Mouse (Mus musculus) fat pad, adult 2 months (tissue): ENCODE data around the gene Ccdc85c.

Experiments used
- DNase-seq: peaks from one replicate; pipeline ENCODE4 v3.0.0-alpha.2; 2011; ENCODE audit warnings: low read depth, low spot score; ENCODE audit errors: extremely low read depth

Ccdc85c gene

DNA sequence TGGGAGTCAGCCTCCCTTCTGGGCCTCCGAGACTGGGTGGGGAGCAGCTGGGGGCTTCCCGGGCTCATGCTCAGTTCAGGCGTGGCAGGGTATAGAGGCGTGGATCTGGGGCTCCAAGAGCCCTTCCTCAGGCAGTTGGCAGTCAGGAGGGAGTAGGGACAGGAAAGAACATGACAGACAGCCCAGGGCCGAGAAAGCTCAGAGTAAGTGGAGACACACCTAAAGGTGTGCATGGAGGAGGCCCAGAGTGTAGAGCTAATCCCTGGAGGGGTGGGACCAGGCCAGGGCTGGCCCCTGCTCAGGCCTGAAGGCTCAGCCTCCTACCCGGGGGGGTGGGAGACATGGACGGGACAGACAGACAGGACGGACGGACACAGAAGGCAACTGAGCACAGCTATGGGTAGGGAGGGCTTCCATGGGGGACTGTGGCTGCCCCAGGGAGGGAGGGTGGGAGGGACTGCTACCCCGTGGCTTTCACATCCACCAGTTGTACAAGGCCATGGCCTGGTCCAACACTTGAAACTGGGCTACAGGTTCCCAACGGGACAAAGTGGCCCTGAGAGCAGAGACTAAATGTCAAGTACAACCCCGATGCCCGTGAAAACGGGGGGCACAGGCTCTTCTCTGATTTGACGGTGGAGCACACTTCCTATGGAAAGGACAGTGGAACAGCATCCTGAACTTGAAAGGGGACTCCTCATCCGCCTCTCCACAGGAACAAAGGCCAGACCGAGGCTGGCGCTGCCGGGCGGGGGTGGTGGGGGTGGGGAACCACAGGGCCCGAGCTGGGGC, 55.2 kb downstream of the Ccdc85c start:
- no peak for DNase-seq

DNA sequence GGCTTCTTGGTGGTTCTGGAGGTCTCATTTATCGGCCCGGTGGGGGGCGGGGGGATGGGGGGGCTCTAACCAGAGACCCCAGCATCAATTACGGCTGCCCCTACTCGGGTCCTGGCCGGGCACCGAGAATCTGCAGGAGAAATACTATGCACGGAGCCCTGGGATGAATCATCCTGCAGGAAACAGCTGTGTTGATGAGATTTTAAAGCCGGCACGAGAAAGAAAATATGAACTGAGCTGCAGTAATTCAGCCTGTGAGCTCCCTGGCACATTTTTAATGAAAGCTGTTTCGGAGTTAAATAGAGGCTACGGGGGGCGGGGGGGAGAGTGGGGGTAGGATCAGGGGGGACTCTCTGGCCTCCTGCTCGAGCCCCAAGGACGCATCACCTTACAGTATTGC, 56.1 kb downstream of the Ccdc85c start:
- no peak for DNase-seq

DNA sequence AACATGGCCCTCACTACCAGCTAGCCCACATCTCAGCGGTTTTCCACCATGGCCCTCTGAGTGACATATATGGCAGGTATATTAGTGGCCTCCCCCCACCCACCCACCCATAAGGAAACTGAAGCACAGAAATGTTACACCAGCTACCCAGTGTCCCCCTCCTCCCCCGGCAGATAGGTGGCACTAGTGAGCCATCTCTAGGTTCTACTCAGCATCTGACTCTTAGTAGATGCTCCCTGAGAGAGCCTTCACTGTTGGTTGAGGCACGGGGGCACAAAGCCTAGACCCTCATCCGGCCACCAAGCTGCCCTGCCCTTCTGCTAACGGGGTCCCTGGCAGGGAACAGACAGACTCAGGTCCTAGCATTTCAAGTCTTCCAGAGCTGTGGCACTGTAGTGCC, 57.7 kb downstream of the Ccdc85c start:
- DNase-seq = no peak

DNA sequence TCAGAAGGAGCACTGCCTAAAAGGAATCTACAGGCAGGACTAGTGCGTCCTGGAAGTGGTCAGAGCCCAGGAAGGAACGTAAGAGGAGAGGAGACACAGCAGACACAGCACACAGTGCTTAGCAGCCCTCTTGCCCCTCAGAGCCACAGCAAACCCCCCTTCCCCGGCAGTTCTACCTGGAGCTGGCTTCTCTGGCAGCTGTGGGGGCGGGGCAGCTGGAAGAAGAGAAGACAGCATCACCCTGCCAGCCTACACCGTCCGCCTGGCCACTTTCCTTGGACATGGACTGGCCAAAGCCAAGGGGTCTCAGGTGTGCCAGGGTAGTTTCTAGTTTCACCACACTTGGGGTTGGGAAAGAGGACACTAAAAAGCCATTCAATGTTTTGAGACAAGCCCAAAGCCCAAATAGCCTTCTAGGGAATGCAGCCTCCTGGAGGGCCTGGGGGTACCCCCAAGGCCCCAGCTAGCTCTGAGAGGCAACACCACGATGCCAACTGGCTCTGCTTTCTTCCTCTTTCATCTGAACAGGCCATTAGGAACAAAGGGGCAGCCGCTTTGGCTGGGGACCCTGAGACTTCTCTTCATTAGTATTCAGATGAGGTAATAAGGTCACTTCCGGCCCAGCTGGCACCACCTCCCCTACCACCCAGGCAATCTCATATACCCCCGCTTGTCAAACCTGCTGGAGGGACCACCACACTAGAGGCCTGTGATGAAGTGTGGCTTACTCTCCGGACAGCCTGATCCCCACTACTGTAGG, 58.4 kb downstream of the Ccdc85c start:
- DNase-seq = no peak

DNA sequence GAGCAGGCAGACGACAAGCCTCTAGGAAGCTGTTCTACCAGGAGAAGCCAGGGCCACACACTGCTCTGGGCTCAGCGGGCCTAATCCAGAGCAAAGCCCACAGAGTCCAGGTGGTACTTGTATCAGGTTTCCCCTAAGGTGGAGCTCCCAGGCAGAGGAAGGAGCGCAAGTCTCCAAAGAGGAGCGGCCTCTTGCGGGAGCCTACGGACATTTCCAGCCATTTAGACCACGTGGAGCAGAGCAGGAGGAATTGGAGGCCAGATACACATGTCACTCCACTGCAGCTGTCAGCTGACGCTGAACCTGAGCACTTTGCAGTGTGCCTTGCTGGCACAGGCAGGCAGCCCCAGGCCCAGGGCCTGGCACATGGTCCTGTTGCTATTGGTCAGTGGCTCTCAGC, 60.1 kb downstream of the Ccdc85c start:
- DNase-seq = no peak

DNA sequence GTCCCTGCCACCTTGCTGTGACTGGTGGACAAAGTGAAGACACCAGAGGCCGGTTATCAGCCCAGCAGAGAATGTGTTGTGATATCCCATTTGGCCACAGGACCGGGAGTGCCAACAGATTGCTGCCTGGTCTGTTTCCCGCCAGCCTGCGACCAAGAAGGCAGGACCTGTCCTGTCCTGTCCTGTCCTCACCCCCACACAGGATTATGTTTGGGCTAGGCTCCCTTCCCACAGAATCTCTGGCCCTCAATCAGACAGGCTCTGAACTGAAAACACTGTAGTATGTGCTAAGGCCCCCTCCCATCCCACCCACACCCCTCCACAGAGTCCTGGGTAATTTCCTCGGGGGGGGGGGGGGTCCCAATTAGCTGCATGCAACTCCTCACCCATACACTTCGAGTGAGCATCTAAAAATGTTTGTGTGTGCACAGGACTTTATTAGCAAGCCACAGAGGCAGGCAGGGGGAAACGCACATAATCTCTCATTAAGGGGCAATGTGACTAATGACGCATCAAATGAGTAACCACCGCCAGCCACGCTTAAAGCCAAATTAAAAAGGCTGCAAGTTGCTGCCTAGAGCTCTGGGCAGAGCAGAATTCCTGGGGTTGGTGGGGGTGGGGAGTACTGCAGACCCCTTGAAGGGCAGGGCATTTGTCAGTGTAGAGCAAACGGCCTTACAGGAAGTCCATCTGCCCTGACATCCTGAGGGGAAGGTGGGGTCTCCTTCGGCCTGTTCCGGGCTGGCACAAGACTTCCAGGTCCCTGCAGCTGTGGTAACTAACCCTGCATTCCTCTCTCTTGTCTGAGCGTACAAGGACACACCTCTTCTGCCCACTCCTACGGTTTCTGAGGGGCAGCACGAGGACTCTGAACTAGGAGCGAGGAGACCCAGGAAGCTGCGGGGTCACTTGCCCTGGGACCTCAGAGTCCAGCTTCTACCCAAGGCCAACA, 61.9 kb downstream of the Ccdc85c start:
- DNase-seq = peak; percentile 58

DNA sequence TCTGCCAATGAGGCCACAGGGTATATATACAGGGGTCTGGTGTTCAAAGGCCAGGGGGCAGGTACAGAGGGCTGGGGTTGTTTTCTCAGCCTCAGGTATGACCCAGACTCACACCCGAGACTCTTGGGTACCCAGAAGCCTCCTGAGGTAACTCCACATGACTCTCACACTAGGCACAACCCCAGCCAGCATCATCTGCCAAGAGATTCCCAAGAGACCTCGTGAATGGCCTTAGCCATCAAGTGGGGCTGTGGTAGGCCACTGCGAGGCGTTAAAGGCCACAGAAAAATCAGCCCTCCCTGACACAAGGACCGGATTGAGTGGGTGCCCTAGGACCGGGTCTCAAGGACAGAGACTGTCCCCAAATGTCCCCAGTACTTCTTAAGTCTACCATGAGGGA, 62.7 kb downstream of the Ccdc85c start:
- no peak for DNase-seq

DNA sequence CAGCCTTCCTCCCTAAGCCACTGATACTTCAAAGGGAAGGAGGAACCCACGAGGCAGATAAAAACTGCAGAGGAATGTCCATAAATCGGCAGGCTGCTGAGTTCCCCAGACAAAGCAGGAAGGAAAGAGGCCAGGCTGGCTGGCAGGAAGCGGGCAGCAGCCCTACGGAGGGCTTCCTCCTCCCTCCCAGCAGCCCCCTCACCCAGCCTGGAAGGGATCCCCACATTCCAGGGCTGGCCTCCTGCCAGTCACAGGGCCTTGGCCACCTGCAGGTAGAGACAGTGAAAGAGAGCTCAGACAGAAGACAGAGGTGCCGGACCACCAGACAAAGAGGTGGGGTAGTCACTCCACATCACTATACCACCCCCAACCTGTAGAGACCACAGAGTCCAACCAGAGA, 63.2 kb downstream of the Ccdc85c start:
- no peak for DNase-seq

DNA sequence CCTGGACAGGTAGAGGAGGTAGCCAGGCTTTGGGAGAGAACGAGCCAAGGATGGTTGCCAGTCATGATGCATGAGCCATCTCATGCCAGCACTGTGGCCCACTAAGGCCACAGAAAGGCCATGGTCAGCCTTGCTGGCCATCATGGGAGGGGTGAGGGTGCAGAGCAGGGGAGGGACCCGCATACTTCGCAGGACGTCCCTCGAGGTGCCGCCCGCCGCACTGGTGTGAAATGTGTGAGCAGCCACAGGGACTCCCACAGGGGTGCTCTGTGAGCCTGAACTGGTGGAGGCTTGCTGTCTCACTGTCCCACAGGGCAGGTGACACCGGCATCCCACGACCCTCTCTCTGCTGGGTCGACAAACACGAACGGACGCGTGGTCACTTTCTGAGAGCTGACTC, 64.6 kb downstream of the Ccdc85c start:
- DNase-seq = no peak

DNA sequence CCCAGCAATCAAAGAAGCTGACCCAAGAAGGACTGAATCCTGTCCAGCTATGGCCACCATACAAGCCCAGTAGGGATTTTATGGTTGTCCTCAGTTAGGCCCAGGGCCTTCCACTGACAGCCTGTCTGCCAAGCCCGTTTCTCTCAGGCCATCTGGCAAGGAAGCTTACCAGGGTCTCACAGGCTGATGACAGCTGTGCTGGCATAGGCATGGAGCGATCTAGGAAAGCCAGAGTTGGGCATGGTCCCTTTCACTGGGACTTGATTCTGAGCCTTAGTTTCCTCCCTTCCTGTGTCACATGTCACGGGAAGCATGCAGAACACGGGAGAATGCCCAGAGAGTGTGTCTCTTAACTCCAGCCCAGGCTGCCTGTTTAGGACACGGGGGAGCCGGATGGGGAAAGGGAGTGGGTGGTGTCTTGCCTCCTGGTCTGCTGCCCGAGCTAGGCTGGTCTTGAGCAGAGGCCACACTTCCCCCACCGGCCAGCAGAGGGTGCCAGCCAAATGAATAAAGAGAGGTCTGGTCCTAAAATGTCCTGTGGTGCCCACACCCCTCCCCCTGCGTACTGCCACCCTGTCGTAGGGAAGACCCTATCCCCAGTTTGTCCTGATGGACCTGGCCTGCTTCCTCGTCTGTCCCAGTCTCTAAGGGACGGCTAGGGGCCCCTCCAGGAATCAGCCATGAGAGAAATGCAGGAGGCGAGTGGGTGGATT, 66.3 kb downstream of the Ccdc85c start:
- no peak for DNase-seq

DNA sequence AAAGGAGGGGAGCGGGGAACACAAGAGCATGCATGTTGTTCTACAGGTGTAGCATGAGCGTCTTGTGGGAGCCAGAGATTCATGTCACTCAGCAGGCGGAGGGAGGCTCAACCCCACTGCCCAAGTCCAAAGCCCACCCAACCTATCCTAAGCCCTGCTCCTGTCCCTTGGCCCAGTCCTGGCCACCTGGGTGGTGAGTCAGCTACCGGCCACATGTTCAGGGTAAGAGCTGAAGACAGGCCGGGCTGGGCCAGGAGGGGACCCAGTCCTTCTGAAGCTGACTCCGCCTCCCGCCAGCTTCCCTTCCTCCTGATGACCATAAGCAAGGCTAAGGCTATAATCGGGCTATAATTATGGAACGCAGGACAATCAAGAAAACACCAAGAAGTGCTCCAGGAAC, 67.0 kb downstream of the Ccdc85c start:
- DNase-seq = no peak

DNA sequence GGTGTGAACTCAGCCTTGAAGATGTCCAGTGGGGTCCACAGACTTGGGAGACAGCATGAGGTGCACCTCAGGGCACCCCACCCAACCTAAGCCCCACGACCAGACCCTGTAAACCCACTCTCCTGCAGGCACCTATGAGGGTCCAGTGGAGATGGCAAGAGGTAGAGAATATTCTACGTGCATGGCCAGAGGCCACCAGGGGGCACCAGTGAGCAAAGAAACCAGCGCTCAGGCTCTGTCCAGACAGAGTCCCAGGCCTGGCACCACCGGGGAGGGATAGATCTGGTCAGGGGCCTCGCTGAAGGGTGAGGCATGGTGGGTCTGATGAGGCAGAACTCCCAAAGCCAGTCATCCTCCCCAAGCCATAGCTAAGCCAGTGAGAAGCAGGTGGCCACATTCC, 68.6 kb downstream of the Ccdc85c start:
- DNase-seq = no peak

DNA sequence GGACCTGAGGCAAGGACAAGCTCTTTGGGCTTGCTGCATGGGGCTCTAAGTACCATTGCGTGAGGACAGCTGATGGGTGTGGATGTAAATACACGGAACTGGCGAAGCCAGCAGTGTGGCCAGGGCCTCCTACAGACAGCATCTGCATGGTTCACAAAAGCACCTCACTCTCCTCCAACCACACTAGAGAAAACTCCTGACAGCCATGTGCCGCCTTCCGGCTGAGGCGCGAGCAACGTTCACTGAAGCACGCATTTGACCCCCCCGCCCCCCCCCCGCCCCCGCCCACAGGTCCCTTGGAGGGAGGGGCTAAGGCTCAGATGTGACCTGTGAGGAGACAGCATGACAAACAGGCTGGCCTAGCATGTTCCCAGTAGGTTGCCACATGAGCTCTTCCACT, 70.2 kb downstream of the Ccdc85c start:
- no peak for DNase-seq

DNA sequence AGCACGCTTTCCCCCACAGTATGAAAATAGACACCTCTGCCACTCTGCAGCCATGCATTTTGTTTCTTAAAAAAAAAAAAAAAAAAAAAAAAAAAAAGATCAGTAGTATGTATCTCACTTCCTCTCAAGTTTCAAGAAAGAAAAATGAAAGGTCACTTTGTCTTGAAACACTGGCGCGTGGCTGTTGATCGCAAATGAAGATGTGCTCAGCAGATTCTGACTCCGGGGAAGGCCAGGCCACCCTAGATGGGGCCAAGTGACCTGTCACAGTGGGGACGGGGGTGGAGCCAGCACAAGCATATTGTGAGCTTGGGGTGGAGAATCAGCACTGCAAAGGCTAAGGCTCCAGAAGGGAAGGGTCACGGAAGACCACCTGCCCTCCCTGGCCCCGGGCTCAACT, 71.3 kb downstream of the Ccdc85c start:
- no peak for DNase-seq

DNA sequence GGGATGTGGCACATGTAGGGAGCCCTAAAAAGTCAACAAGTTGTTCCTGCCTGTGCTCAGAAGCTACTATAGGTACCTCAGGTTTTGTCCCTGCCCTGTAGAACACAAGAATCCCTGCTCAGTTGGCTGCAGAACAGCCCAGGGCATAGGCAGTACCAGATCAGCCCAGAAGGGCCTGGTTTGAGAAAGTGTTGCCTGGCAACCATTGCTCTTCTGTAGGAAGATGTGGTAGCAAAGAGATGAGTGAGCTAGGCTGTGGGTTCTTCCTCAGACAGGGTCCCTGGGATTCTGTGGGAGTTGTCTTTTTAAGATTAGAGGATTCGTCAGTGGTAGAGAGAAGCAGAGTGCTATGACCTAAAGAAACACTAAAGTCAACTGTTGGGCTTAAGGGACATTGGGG, 75.1 kb downstream of the Ccdc85c start:
- no peak for DNase-seq

DNA sequence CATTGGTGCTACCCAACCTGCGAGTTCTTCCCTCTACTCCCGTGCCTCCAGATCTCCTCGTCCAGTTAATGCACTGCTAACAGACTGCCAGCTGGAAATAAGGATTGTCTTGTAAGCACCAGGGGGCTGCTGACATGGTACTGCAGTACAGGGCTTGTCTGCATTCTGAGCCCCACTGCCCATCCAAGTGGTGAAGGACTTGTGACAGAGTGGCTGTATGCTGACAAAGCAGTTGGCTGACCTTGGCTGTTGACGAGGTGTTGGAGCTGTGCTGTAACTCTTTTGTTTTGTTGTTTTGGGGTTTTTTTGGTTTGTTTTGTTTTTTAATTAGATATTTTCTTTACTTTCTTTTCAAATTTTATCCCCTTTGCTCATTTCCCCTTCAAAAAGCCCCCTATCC, 76.8 kb downstream of the Ccdc85c start:
- no peak for DNase-seq

DNA sequence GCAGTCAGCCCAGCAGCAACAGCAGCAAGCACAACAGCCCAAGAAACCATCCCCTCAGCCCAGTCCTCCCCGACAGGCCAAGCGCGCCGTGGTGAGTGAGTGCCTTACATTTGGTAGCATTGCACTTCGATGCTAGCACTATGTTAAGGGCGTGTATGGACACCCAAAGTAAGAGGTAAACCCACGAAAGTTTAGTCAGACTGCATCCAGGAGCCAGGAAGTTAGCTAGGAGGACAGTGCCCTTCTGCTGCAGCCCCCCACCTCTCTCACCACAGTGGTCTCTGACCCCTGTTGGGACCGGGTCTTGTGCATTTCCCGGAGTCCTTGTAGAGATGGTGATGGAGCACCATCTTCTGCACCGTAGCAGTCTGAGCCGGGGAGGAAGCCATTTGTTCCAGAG, 79.5 kb downstream of the Ccdc85c start:
- DNase-seq = no peak

DNA sequence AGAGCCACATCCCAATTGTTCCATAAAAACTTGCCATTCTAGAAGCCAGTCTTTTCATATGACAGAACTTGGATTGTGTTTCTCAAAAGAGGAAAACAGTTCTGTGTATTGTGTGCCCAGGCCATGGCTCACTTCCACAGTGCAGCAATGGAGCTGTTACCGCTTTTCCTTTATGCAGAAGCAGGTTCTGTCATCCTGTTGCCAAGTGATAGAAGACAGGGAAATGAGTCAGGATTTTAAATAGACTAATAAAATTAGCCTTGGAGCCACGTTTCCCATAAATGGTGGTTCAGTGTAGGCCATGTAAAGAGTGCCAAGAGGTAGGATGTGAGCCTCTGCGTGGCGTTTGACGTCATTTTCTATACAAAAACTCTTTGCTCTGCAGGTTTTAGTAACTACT, 81.3 kb downstream of the Ccdc85c start:
- DNase-seq = no peak

DNA sequence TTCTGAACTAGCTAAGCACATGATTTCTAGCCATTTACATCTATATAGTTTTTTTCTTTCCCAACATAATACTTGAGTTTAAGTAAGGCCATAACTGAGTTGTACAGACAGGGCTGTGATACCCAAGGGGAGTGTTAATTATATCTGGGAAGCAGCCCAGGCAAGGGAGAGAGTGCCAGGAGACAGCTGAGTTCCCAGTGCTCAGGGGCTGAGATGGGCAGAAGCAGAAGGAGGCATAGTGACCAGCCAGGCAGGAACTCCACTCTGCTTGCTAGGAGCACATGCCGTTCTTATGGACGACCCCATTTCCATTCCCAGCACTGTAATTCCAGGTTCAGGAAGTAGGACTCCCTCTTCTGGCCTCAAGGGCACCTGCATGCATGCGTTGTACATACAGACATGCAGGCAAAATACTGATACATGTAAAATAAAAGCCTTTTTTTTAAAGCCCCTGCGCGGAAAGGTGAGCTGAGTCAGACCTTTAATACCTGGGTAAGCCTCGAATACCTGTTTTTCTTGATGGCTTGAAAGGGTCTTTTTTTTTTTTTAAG, 87.6 kb downstream of the Ccdc85c start:
- DNase-seq = no peak

DNA sequence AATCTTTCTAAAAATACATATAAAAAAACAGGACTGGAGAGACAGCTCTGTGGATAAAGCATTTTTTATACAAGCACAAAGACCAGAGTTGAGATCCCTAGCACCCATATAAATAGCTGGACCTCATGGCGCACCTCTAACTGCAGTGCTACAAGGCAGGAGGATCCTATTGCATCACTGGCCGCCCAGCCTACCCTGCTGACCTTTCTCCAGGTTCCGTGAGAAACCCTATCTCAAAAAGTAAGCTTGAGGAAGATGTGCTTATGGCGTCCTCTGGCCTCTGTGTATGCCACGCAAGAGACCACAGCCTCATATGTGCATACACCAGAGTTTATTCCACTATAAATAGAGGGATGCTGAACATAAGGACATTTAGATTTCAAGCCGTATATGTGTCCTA, 93.5 kb downstream of the Ccdc85c start:
- no peak for DNase-seq
